Mouse (Mus musculus) heart, postnatal 14 days (tissue): ENCODE results near the gene Fap. TPM values are rescaled to one million over a fixed set of nuclear protein-coding genes. Genes with fewer than 3 reads are reported as not detected.

Experiments used
- DNase-seq, 2 experiments: peaks; one replicate each; pipeline ENCODE4 v3.0.0; 2021 to 2022
- intact Hi-C: fragments of 180-260 bp; cut with DNase I; formaldehyde crosslinking; loops from one replicate; pipeline ENCODE4 v1.15.1; 2025
- total RNA-seq, 2 experiments: library from RNA; stranded (reverse); gene quantifications; 2 replicates each; pipeline ENCODE4 v1.2.3; 2021

The Fap gene
- total RNA-seq, 2 experiments from 2014 or later: 7.2 to 8.1 TPM

- DNase-seq: no peak
- intact Hi-C loops: no loop called here
Measured at GRCm38 (mm10) chr2:62462174-62462573, 111.7 kb downstream of the Fap start.

- intact Hi-C loops: no loop called here
- DNase-seq: no peak
Measured at GRCm38 (mm10) chr2:62460815-62461450, 112.9 kb downstream of the Fap start.

- intact Hi-C loops: no loop called here
- DNase-seq: no peak
Measured at GRCm38 (mm10) chr2:62460231-62460710, 113.6 kb downstream of the Fap start.

DNA sequence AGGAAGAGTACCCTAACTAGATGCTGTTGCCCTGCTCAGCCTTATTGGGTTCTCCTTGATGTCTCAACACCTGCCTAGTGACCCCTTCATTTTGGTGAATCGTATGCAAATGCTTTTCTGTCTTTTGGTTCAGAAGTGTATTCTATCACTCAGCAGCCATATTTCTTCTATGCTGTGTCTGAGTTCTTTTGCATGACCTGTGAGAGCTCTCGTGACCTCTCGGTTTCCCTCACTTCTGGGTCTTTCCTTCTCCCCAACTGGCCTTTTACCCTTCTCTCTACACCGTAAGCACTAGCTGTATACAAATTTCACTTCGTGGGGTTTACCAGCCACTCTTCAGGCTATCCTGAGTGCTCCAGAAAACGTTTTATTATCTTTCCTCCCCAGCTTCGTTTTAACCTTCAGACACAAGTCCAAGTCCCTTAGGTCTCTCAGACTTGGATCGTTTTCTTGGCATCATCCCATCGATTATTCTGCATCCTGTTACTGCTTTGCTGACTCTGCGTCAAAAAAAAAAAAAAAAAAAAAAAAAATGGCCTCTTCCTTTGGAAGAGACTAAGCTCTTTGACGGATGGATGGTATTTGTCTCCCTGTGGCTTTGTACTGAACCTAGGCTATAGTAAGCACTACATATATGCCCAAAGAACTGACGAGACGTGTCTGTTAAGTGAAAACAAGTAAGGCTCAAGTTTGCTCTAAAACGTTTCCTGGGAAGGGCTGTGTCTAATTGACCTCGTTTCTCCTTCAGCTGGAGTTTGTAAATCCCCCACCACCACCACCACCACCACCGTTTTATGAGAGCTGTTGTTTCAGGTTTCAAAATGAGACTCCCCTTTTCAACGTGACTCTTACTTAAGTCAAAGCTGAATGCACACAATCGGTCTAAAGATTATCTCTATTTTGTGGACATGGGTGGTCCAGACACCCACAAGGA is 114.4 kb downstream of the Fap start:
- DNase-seq: peak in 1 of 2 experiments; percentile 13
- intact Hi-C loops: loop anchor here (2.0 to 10.0 kb wide), 4 partner anchors 113 to 815 kb away; no protein-coding TSS in a partner anchor

- DNase-seq: no peak
- intact Hi-C loops: loop anchor here (2.0 to 10.0 kb wide), 4 partner anchors 111 to 813 kb away; no protein-coding TSS in a partner anchor
Measured at GRCm38 (mm10) chr2:62458070-62458469, 115.8 kb downstream of the Fap start.

- DNase-seq: no peak
- intact Hi-C loops: loop anchor here (5.0 to 10.0 kb wide), 3 partner anchors 180 to 810 kb away; no protein-coding TSS in a partner anchor
Measured at GRCm38 (mm10) chr2:62454991-62455390, 118.9 kb downstream of the Fap start.

GRCm38 (mm10) chr2:62454033-62454432 is 119.8 kb downstream of the Fap start:
- no peak for DNase-seq
- intact Hi-C loops: loop anchor here (10.0 kb wide), 2 partner anchors 181 to 809 kb away; no protein-coding TSS in a partner anchor

Other genes with a start within 250 kb of the Fap start
- gene Dpp4, start 161.8 kb downstream of the Fap start, total RNA-seq: 1 to 10 TPM; 7.2 to 8.2 TPM
- gene Gcg, start 90.4 kb downstream of the Fap start, total RNA-seq: not detected
- gene Ifih1, start 72.2 kb upstream of the Fap start, total RNA-seq: 1 to 10 TPM; 4.2 to 4.8 TPM
- gene Gca, start 90.2 kb upstream of the Fap start, total RNA-seq: 10 to 100 TPM; 36.7 to 37.8 TPM